Mouse (Mus musculus): ENCODE measurements around the gene Ift43. TPM values are rescaled to one million over a fixed set of nuclear protein-coding genes. Genes with fewer than 3 reads are reported as not detected.

Ift43 gene
- total RNA-seq, 2 experiments from 2014 or later: 42.8 to 45.3 TPM

DNA sequence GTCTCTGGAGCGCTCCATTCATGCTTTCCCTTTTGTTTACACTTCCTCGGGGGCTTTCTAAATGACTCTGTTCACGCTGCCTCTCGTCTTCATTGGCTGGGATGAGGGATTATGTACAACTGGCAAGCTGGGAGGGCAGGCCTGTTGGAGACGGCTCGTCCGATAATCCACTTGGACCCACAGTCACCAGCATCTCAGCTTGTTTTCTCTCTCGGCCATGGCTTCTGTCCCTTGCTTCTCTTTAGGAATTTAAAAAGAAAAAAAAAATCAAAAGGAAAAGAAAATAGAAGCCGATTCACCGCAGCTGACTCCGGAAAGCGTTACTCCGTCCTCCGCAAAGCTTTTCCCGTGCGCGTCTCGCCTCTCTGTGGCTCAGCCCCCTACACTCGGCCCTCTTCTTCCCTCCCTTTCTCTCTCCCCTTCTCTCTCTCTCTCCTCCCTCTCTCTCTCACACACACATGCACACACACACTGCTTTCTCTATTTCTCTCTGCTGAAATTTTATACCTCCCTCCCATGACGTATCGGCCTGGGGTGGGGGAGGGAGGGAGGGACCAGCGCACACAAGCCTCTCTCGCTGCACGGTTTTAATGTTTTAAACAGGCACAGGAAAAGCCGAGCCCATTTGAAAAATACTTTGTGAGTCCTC, 3.7 kb upstream of the Ift43 start, which contains the start of gene Tgfb3:
Gene Tgfb3, minus strand, starts transcription at position 489 of the 649 bp plus-strand sequence.
- peak; percentile 54 for DNase-seq

- DNase-seq: peak; percentile 96
Observed at GRCm38 (mm10) chr12:86079202-86079667, 3.1 kb upstream of the Ift43 start.

- no peak for DNase-seq
Observed at GRCm38 (mm10) chr12:86085873-86086272, 3.5 kb downstream of the Ift43 start.

DNA sequence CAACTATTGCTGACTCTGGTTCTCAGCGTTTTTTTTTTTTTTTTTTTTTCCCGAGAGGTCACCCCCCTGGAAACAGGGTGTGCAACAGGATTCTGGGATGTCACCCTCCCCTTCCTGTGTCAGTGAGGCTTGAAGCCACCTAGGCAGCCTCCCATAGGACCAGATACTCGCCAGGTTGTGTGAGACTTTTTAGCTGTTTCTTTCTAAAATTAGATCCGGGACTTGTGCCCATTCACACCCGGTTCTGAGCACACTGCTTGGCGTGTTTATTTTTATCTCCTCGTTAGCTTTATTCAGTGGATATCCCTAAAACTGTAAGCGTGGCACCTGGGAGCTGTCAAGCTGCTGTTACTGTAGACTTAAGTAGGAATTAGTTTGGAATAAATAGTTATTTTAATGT, 4.2 kb downstream of the Ift43 start:
- peak; percentile 30 for DNase-seq

DNA sequence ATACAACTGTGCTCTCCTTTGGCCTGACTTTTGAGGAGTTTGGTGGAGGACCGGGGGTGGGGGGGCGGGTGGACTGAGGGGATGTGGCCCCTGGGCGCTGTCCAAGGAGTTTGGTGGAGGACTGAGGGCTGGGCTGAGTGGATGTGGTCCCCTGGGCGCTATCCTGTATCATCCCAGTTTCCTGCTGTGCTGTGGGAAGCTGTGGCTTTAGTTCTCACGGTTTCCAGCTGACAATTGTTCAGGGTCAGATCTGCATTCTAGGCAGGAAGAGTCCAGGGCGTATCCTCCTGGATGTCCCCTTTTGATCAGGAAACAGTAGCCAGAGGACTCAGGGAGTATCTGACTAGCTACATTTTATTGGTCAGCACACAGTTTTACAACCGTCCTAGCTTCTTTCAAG, 5.7 kb downstream of the Ift43 start:
- DNase-seq: peak; percentile 53

DNA sequence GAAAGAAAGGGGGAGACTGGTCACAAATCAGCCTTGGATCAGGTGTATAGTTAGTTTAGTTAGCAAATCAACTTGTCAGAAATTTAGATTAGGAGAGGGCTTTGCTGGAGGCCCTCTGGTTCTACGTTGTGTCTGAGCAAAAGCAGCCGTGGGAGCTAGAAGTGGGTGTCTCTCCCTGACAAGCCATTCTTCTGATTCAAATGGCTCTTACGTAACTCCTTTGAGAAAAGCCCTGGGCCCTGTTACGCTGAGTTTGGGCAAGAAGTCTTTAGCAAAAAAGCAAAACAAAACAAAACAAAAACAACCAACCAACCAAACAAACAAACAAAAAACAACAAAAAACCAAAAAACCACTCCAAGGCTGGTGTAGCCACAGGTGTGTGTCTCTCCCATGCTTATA, 8.4 kb downstream of the Ift43 start:
- no peak for DNase-seq

- DNase-seq: peak; percentile 75
Observed at GRCm38 (mm10) chr12:86091601-86092132, 9.3 kb downstream of the Ift43 start.

- no peak for DNase-seq
Observed at GRCm38 (mm10) chr12:86094075-86094474, 11.7 kb downstream of the Ift43 start.

GRCm38 (mm10) chr12:86095806-86096205, 13.5 kb downstream of the Ift43 start:
- no peak for DNase-seq

DNA sequence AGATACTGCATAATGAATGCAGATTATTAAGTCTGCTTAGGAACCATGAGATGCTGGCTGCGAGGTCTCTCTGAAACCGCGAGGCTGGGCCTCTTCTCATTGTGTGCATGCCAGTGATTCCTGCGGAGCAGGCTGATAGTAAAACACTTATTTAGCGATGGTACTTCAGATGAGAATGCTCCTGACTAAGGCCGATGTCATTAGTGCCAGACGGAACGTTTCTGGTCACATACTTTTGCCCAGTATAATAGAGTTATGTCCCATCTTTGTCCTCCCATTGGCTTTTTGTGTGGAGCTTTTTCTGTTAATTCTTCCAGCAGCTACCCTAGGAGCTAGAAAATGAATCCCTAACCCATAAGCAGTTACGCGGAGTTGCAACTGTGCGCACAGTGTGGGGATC, 15.4 kb downstream of the Ift43 start:
- DNase-seq: no peak

DNA sequence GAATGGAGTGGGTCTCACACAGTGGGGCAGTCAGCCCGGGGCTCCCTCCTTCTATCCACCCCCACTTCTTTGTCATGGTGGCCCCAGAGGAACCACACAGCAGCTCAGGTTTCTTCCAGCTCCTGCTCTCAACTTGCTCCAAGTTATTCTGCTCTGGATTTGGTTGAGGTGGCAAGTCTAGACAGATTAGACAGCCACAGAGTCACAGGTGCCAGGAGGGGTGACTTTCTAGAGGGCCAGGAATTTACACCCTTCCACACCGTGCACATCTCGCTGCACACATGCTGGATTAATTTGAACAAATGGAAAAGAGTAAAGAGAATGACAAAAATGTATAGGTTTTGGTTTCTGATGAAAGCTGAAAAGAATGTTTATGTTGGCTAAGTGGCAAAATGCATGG, 18.4 kb downstream of the Ift43 start:
- no peak for DNase-seq

DNA sequence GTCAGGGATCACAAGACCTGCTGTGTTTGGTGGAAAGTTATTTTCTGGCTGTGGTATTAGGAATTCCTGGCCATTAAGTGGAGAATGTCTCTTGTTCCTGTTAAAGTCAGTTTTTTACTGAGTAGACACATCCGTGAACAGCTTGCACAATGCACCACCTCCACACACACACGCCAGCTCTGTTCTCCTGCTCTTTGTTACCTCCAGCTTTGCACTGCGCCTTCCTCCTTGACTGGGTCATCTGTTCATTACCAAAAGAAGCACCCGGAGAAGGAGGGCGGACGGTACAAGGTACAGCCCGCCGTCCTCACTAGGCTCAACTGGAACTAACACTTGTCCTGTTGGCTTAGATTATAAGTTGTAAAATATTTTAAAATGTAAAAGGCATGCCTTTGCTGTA, 20.3 kb downstream of the Ift43 start:
- DNase-seq: no peak

GRCm38 (mm10) chr12:86103391-86103790, 21.1 kb downstream of the Ift43 start:
- DNase-seq: peak; percentile 26

- peak; percentile 21 for DNase-seq
Observed at GRCm38 (mm10) chr12:86103852-86104251, 21.5 kb downstream of the Ift43 start.

DNA sequence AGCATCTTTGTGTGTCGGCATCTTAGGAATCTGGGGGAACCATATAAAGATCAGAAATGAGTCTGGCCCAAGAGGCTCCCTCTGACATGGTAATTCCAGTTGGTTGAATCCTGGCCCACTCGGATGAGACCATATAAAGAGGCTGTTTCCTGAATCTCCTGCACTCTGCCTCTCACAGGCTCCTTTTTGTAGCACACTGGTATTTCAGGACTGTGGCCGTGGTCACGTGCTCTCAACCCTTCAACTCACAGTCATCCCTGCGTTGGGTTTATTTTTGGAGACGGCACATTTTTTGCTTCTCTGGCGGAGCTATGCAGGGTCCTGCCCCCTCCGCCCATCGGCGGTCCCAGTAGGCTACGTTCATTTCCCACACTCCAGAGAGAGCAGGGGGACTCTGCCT, 22.0 kb downstream of the Ift43 start:
- DNase-seq: peak; percentile 71

DNA sequence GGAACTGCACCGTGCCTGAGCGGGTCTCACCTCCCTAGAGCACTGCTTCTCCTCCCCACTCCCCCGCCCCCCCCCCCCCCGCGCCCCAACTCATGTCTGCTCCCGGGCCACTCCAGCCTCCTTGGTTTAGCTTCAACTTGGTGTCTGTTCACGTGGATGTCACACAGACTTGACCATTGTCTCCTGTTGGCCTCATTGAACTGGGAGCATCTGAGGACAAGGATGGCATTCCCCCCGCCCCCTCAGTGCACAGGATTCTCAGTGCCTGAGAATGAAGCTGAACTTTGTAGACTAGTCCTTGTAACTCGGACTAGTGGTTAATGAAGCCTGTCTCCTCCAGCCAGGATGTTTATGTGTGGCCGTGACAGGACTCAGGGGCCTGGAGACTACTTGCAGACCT, 23.2 kb downstream of the Ift43 start:
- DNase-seq: no peak

GRCm38 (mm10) chr12:86106086-86106485, 23.7 kb downstream of the Ift43 start:
- DNase-seq: no peak

- DNase-seq: no peak
Observed at GRCm38 (mm10) chr12:86107645-86108044, 25.3 kb downstream of the Ift43 start.

DNA sequence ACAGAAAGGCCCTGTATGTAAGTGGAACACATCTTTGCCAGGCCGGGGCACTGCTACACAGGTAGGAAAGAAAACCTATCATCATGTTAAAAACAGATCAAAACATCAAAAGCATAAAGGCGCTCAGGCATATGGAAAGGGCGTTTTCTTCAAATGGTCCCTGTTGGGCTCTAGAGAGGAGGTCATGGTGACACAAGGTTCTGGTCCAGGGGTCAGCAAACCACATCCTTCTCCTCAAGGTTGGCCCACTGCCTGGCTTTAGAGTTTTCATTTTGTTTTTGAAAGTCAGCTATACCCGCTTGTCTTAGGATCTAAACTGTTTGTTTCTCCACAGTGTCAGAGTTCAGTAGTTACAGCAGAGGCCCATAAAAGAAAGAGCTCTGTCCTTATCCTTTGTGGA, 27.2 kb downstream of the Ift43 start:
- no peak for DNase-seq

DNA sequence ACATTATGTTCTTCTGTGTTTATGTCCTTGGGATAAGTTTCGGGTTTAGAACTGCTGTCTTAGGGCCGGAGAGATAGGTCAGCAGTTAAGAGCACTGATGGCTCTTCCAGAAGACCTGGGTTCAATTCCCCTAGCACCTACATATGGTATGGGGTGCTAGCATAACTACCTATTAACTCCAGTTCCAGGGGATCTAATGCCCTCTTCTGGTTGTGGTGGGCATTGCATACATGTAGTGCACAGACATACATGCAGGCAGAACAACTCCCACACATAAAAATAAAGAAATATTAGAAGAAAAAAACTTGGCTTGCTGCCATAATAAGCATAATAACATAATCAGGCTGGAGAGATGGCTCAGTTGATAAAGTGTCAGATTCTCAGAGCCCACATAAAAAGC, 28.3 kb downstream of the Ift43 start:
- peak; percentile 64 for DNase-seq

DNA sequence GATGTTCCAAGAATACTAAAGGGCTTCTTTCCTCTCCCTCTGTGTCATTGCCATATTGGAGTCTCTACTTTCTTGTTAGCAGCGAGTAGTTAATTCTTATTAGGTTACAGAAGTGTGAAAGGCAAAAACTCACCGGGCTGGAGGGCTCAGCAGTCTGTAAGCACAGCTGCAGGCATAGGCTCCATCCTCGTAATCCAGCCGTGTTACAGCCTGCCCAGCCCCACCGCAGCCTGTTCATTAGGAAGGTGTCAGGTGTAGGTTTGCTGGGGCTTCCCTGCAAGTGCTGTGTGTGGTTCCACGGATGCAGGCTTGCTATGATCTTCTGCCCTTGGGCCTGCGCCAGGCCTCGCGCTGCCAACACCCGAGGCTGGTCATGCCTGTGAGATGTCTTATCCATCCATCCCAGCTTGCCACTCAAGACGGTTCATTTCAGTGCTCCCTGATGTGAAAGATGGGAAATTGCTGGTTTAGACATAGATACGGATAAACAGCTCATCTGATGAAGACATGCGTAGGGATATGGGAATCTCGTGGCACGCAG, 34.0 kb downstream of the Ift43 start:
- DNase-seq: no peak

- DNase-seq: no peak
Observed at GRCm38 (mm10) chr12:86124016-86124415, 41.7 kb downstream of the Ift43 start.

- DNase-seq: peak; percentile 37
Observed at GRCm38 (mm10) chr12:86128122-86128521, 45.8 kb downstream of the Ift43 start.

DNA sequence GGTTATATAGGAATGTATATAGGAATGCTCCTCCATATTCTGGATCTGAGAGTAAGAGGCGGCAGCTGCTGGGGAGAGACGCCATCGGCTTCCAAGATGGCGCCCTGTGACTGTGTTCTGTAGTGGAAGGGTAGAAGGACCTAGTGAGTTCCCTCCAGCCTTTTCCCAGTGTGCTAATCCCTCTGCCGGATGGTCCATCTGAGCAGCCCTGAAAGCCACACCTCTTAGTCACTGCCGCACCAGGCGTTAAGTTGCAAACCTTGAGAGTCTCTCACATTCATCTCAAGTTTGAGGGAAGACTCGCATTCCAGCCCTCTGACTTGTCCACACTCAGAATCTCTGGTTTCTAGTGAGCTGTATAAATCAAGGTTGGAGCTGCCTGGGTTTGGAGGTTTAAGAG, 46.7 kb downstream of the Ift43 start:
- DNase-seq: no peak
